Mouse (Mus musculus) stomach, postnatal 0 days (tissue): Measurements from ENCODE around the gene Ntrk2.

Experiments used
- CTCF ChIP-seq: IDR thresholded peaks from 2 replicates; pipeline ENCODE4 v1.5.1; 2016; ENCODE audit warnings: antibody characterized with exemption, low read depth, mild to moderate bottlenecking, moderate library complexity
- EP300 ChIP-seq: optimal IDR thresholded peaks from 2 replicates; pipeline ENCODE3; 2016; ENCODE audit warnings: antibody characterized with exemption

GRCm38 (mm10) chr13:59056859-59057258 is 250.5 kb downstream of the Ntrk2 start:
- TF ChIP-seq CTCF (no peak), EP300 (no peak)
